Mouse (Mus musculus) Patski (cell line): ENCODE results near the gene Camk2b. TPM values are rescaled to one million over a fixed set of nuclear protein-coding genes. Genes with fewer than 3 reads are reported as not detected.
A peak's percentile ranks its signal among the peaks of the same experiment; 100 is the strongest.

Experiments
- ATAC-seq: fragments of 100-300 bp; one replicate; pipeline ENCODE4 v1.8.0; 2021
- CTCF ChIA-PET: fragments of 350-600 bp; sonication (Branson Sonifier 250); formaldehyde crosslinking; loops from one replicate; lab custom pipeline; 2022; ENCODE audit warnings: inconsistent platforms; lab: Charles Lee
- POLR2A ChIA-PET: fragments of 350-600 bp; sonication (Branson Sonifier 250); formaldehyde crosslinking; loops from one replicate; lab custom pipeline; 2022; ENCODE audit warnings: antibody characterized with exemption, inconsistent platforms; lab: Charles Lee
- DNase-seq: peaks from one replicate; pipeline ENCODE4 v3.0.0-alpha.2; 2011; ENCODE audit warnings: low read depth, low spot score
- H3K27me3 ChIP-seq: fragments of 371-371 bp; one replicate; pipeline ENCODE4 v1.5.1; 2021
- CTCF ChIP-seq: fragments of 100-300 bp; IDR thresholded peaks from one replicate; pipeline ENCODE4 v1.5.1; 2021
- in situ Hi-C: fragments of 300-500 bp; cut with MboI; formaldehyde crosslinking; loops from 3 replicates; pipeline ENCODE4 v1.11.1; 2018; ENCODE audit warnings: low pct_unique_long_range_greater_than_20kb, mixed read lengths
- polyA plus RNA-seq: library from polyadenylated mRNA; unstranded; gene quantifications from one replicate; pipeline ENCODE4 v1.2.3, GENCODE M21; 2021

Gene Camk2b
- polyA plus RNA-seq, 1 experiment from 2014 or later, result 9.6 TPM

GRCm38 (mm10) chr11:5973151-5973550 lies 93.0 kb downstream of the Camk2b start:
- no peaks in the 10 kb centered on the region for H3K27me3 ChIP-seq
- no peak for TF ChIP-seq CTCF
- CTCF ChIA-PET, result interaction anchor here (1.2 to 2.2 kb wide), 2 partner anchors 16 to 18 kb away, joined by 3 to 6 read pairs; no protein-coding TSS in a partner anchor
- POLR2A ChIA-PET, result no interaction called here
- no peak for ATAC-seq
- in situ Hi-C loops, result no loop called here
- no peak for DNase-seq

- DNase-seq, result no peak
Measured at GRCm38 (mm10) chr11:5971202-5971601, 95.0 kb downstream of the Camk2b start.

GRCm38 (mm10) chr11:5968223-5968622 lies 97.9 kb downstream of the Camk2b start:
- CTCF ChIA-PET, result no interaction called here
- no peak for TF ChIP-seq CTCF
- DNase-seq, result no peak
- POLR2A ChIA-PET, result no interaction called here
- no peaks in the 10 kb centered on the region for H3K27me3 ChIP-seq
- in situ Hi-C loops, result no loop called here
- no peak for ATAC-seq

More at GRCm38 (mm10) chr11:5971202-5971601, 95.0 kb downstream of the Camk2b start:
- in situ Hi-C loops, result no loop called here
- POLR2A ChIA-PET, result interaction anchor here (1.3 kb wide), 1 partner anchor 14 kb away, joined by 3 read pairs; no protein-coding TSS in a partner anchor
- CTCF ChIA-PET, result no interaction called here
- no peaks in the 10 kb centered on the region for H3K27me3 ChIP-seq
- TF ChIP-seq CTCF, result no peak
- no peak for ATAC-seq

GRCm38 (mm10) chr11:5966751-5967150 lies 99.4 kb downstream of the Camk2b start:
- TF ChIP-seq CTCF, result no peak
- in situ Hi-C loops, result no loop called here
- DNase-seq, result no peak
- no peak for ATAC-seq
- H3K27me3 ChIP-seq, result no peaks in the 10 kb centered on the region
- ChIA-PET POLR2A (no interaction called here), CTCF (interaction anchor here (0.9 kb wide), 1 partner anchor 9 kb away, joined by 3 read pairs; no protein-coding TSS in a partner anchor)

GRCm38 (mm10) chr11:5965865-5966264 lies 100.3 kb downstream of the Camk2b start:
- H3K27me3 ChIP-seq, result no peaks in the 10 kb centered on the region
- no peak for TF ChIP-seq CTCF
- ChIA-PET POLR2A (no interaction called here), CTCF (no interaction called here)
- no peak for DNase-seq
- in situ Hi-C loops, result no loop called here
- ATAC-seq, result no peak

GRCm38 (mm10) chr11:5960051-5960450 lies 106.1 kb downstream of the Camk2b start:
- H3K27me3 ChIP-seq, result no peaks in the 10 kb centered on the region
- ChIA-PET POLR2A (interaction anchor here (0.6 kb wide), 1 partner anchor 9 kb away, joined by 4 read pairs; no protein-coding TSS in a partner anchor), CTCF (no interaction called here)
- TF ChIP-seq CTCF, result no peak
- DNase-seq (no peak), ATAC-seq (no peak)
- in situ Hi-C loops, result no loop called here

- POLR2A ChIA-PET, result no interaction called here
- H3K27me3 ChIP-seq, result no peaks in the 10 kb centered on the region
- TF ChIP-seq CTCF, result no peak
- CTCF ChIA-PET, result interaction anchor here (1.8 kb wide), 1 partner anchor 42 kb away, joined by 4 read pairs; no protein-coding TSS in a partner anchor
- DNase-seq, result peak; percentile 46
- peak; percentile 88 for ATAC-seq
- in situ Hi-C loops, result no loop called here
Measured at GRCm38 (mm10) chr11:5955546-5956276, 110.5 kb downstream of the Camk2b start, which contains the start of gene Ykt6. TSS of gene Ykt6 (plus strand) at chr11:5955693.

- POLR2A ChIA-PET, result no interaction called here
- CTCF ChIA-PET, result interaction anchor here (1.8 kb wide), 1 partner anchor 42 kb away, joined by 4 read pairs; no protein-coding TSS in a partner anchor
- no peaks in the 10 kb centered on the region for H3K27me3 ChIP-seq
- in situ Hi-C loops, result no loop called here
- DNase-seq (no peak), ATAC-seq (peak; percentile 65)
- no peak for TF ChIP-seq CTCF
Measured at GRCm38 (mm10) chr11:5954965-5955504, 111.1 kb downstream of the Camk2b start.

- TF ChIP-seq CTCF, result no peak
- POLR2A ChIA-PET, result no interaction called here
- in situ Hi-C loops, result no loop called here
- CTCF ChIA-PET, result interaction anchor here (1.8 kb wide), 1 partner anchor 41 kb away, joined by 4 read pairs; no protein-coding TSS in a partner anchor
- DNase-seq, result no peak
- no peak for ATAC-seq
- no peaks in the 10 kb centered on the region for H3K27me3 ChIP-seq
Measured at GRCm38 (mm10) chr11:5954435-5954834, 111.7 kb downstream of the Camk2b start.

GRCm38 (mm10) chr11:5953130-5953765 lies 112.9 kb downstream of the Camk2b start:
- ATAC-seq (no peak), DNase-seq (no peak)
- ChIA-PET POLR2A (interaction anchor here (0.7 kb wide), 1 partner anchor 75 kb away, joined by 4 read pairs; the partner anchor contains the start of gene Pold2), CTCF (interaction anchor here (0.7 to 2.3 kb wide), 11 partner anchors 11 to 303 kb away, joined by 3 to 8 read pairs (median 4); partner anchors contain the start of gene Urgcp)
- no peaks in the 10 kb centered on the region for H3K27me3 ChIP-seq
- in situ Hi-C loops, result no loop called here
- peak; percentile 66 for TF ChIP-seq CTCF
